Mouse (Mus musculus) Patski (cell line): ENCODE measurements at regions not wholly inside any gene's neighbourhood (a gene's known extent, or its start where the extent isn't known, plus 50 kb on each side); places are given as distances from the start of the nearest gene placed in this dataset.

ENCODE experiments used
- ATAC-seq: fragments of 100-300 bp; one replicate; pipeline ENCODE4 v1.8.0; 2021
- CTCF ChIA-PET: fragments of 350-600 bp; sonication (Branson Sonifier 250); formaldehyde crosslinking; loops from one replicate; lab custom pipeline; 2022; ENCODE audit warnings: inconsistent platforms; lab: Charles Lee
- POLR2A ChIA-PET: fragments of 350-600 bp; sonication (Branson Sonifier 250); formaldehyde crosslinking; loops from one replicate; lab custom pipeline; 2022; ENCODE audit warnings: antibody characterized with exemption, inconsistent platforms; lab: Charles Lee
- DNase-seq: peaks from one replicate; pipeline ENCODE4 v3.0.0-alpha.2; 2011; ENCODE audit warnings: low read depth, low spot score
- H3K27me3 ChIP-seq: fragments of 371-371 bp; one replicate; pipeline ENCODE4 v1.5.1; 2021
- CTCF ChIP-seq: fragments of 100-300 bp; IDR thresholded peaks from one replicate; pipeline ENCODE4 v1.5.1; 2021
- in situ Hi-C: fragments of 300-500 bp; cut with MboI; formaldehyde crosslinking; loops from 3 replicates; pipeline ENCODE4 v1.11.1; 2018; ENCODE audit warnings: low pct_unique_long_range_greater_than_20kb, mixed read lengths

DNA sequence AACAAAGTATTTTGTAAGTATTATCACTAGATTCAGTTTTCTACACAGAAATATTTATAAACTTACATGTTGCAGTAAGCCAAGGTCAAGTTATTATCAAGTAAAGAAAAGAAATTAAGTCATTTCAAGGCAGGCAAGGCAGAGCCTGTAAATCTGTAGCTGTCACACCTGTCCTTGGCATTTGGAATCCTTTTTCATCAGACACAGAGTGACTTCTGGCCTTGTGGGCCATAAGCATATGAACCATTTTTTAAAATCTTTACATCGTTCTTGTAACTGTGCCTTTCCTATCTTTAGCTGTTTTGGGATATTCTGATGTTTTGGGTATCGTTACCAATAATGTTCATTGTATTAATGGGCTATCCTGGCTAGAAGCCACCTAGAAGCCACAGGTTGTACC lies 76.7 kb upstream of the Frmd4a start:
- POLR2A ChIA-PET = no interaction called here
- in situ Hi-C loops = no loop called here
- no peaks in the 10 kb centered on the region for H3K27me3 ChIP-seq
- CTCF ChIA-PET = no interaction called here
- no peak for ATAC-seq
- TF ChIP-seq CTCF = no peak
- no peak for DNase-seq

DNA sequence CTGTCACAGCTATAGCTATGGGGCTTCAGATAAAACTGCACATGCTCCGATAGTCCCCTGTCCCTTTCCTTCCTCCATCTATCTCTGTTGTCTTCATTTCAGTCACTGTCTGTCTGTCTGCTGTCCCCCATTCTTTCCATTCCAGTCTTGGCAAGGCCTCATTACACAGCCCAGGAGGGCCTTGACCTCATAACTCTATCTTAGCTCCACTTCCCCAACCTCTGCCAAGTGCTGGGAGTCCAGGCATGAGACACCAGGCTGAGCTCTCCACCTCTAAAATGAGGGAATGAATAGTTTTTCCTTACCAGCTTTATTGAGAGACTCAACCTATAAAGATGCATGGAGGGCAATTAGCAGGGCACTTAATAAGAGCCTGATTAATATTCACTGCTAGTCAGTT lies 76.0 kb upstream of the Frmd4a start:
- no peak for ATAC-seq
- in situ Hi-C loops = no loop called here
- DNase-seq = no peak
- ChIA-PET CTCF (no interaction called here), POLR2A (no interaction called here)
- no peaks in the 10 kb centered on the region for H3K27me3 ChIP-seq
- no peak for TF ChIP-seq CTCF

DNA sequence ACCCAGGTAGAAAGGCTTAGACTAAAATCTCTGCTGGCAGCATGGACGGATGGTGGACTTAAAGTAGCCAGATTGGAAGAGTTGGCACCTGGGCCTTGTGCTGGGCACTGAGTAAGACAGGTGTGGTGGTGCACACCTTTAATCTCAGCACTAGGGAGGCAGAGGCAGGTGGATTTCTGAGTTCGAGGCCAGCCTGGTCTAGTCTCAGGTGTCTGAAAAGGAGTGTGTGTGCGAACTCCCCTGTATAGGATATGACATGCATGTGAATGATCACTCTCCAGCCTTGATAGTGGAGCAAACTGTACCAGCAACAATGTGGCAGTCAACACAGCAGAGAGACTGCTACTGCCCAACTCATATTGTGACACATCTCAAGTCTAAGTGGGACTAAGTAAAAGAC lies 70.1 kb upstream of the Frmd4a start:
- POLR2A ChIA-PET = no interaction called here
- ATAC-seq (no peak), DNase-seq (no peak)
- H3K27me3 ChIP-seq = peaks cover 21% of the 10 kb centered on the region
- CTCF ChIA-PET = no interaction called here
- in situ Hi-C loops = no loop called here
- TF ChIP-seq CTCF = no peak

DNA sequence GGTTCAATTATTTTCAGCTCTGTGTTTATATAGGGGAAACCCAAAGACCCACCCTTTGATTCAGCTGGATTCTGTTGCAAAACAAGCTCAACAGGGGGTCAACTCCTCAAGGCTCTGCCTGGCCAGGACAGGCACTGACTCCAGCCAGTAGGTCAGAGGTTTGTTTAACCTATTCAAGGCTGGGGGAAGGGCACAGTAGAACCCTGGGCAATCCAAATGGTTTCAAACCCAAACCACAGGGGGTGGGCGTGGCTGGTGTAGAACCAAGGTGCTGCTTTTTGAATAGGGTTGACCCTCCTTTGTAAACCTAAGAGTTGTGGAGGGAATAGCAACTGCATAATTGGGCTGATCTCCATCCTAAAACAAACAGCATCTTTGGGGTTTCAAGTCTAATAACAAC lies 69.2 kb upstream of the Frmd4a start:
- POLR2A ChIA-PET = no interaction called here
- TF ChIP-seq CTCF = no peak
- peaks cover 21% of the 10 kb centered on the region for H3K27me3 ChIP-seq
- ATAC-seq (no peak), DNase-seq (no peak)
- CTCF ChIA-PET = no interaction called here
- in situ Hi-C loops = no loop called here

DNA sequence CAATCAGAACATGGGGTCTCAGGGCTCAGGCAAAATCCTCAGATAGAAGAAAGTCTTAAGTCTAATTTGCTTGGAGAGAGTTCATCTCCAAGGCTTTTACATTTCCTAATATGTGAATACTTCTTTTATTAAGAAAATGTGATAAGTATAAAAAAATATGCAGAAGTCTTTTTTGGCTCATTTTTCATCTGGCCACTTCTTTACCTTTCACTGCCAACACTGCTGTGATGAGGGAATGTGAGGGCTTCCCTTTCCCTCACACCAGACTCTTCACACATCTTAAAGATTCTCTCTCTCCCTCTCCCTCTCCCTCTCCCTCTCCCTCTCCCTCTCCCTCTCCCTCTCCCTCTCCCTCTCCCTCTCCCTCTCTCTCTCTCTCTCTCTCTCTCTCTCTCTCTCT lies 60.0 kb upstream of the Frmd4a start:
- ATAC-seq (no peak), DNase-seq (no peak)
- peaks cover 9% of the 10 kb centered on the region for H3K27me3 ChIP-seq
- in situ Hi-C loops = no loop called here
- no peak for TF ChIP-seq CTCF
- ChIA-PET POLR2A (no interaction called here), CTCF (no interaction called here)

DNA sequence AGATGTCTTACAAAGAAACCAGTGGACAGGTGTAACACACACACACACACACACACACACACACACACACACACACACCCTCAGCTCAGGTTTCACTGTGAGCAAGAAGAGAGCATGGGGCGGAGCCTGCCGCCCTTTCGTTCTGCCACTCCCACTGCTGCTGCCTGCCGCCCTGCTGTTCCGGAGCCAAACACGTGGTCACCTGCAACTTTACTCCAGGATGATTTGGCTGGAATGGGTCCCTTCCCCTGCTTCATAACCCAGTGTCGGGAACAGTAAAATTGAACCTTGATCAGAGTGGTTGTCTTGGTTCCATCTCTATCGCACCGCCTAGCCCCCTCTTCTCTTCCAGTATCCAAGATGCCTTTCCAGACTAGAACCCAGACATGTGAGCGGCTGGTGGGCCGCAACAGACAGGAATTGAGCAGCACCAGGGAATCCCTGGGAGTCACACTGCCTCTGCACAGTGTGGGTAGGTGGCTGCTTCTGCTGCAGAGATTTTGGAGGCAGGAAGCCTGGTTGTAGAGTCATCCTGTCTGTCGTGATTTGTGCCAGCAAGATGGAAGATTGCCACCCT lies 59.4 kb upstream of the Frmd4a start:
- CTCF ChIA-PET = no interaction called here
- DNase-seq (no peak), ATAC-seq (no peak)
- no peak for TF ChIP-seq CTCF
- POLR2A ChIA-PET = no interaction called here
- peaks cover 9% of the 10 kb centered on the region for H3K27me3 ChIP-seq
- in situ Hi-C loops = no loop called here

DNA sequence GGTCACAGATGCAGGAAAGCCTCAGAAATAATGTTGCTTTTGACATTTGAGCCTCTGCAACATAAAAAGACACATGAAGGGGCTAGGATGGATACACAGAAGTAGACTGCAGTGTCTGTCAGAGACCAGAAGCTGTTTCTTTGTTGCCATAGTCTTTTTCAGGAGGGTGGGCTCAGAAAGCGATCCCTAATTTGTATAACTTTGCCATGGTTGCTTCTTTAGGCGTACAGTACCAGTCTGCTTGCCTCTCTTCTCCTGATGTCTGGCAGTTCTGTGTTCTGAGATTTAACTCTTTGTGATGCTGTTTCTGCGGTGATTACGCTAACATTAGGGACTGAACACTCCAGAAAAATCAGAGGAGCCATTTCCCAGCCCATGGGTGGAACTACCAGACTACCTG lies 58.8 kb upstream of the Frmd4a start:
- no peak for ATAC-seq
- no peak for DNase-seq
- ChIA-PET POLR2A (no interaction called here), CTCF (no interaction called here)
- peaks cover 9% of the 10 kb centered on the region for H3K27me3 ChIP-seq
- in situ Hi-C loops = no loop called here
- no peak for TF ChIP-seq CTCF

DNA sequence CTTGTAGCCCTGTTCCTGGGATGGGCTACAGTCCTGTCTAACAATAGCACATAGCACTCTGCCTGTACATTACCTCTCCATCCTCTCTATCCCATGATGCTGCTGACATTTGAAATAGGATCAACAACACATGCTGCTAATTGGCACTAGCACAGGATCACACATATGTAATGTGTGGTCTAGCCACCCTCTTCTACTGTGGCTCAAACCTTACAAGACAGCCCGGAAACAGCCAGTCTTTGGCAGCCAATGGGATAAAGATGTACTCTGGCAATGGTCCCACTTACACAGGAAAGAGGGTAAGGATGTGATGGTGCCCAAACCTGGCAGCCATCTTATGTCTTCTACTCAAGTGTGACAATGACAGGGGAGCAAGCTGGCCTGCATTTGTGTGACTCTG lies 58.3 kb upstream of the Frmd4a start:
- ChIA-PET CTCF (no interaction called here), POLR2A (no interaction called here)
- no peak for TF ChIP-seq CTCF
- no peak for DNase-seq
- H3K27me3 ChIP-seq = peaks cover 9% of the 10 kb centered on the region
- no peak for ATAC-seq
- in situ Hi-C loops = no loop called here

DNA sequence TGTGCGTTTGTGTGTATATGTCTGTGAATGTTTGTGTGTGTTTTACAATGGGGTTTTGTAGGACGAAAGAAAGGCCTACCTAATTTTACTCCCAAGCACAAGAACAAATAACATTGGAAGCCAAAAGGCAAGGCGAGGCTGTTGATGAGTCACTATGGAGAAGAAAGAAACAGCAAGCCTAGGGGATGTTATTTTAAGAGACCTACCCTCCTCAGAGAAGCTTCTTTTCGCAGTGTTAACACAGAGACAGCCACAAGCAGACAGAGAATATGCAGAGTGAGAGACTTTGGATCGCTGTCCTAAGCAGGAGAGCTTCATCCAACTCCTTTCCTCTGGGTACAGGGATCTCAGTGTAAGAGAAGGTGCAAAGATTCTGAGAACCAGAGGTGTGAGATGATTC lies 57.3 kb upstream of the Frmd4a start:
- TF ChIP-seq CTCF = no peak
- ChIA-PET POLR2A (no interaction called here), CTCF (no interaction called here)

DNA sequence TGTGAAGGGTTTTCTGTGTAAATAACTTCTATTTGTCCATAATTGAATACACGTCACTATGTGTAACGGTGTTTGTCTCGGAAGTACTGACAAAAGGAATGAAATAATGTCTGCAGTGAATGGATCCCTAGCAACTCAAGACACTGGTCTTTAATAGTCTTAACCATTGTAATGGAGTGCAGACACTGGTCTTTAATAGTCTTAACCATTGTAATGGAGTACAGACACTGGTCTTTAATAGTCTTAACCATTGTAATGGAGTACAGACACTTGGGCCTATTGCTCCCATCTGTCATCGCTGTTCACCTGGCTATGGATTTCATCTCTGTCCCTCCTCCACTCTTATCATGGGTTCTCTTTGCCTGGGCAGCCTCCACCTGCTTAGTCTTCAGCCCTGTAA lies 53.2 kb upstream of the Frmd4a start:
- POLR2A ChIA-PET = no interaction called here
- H3K27me3 ChIP-seq = no peaks in the 10 kb centered on the region
- peak; percentile 100 for ATAC-seq
- peak; percentile 17 for DNase-seq
- in situ Hi-C loops = no loop called here
- TF ChIP-seq CTCF = no peak
- CTCF ChIA-PET = no interaction called here

More for the DNA sequence above, 57.3 kb upstream of the Frmd4a start:
- DNase-seq (no peak), ATAC-seq (no peak)
- in situ Hi-C loops = no loop called here
- peaks cover 9% of the 10 kb centered on the region for H3K27me3 ChIP-seq
